Mouse (Mus musculus) lung, postnatal 0 days (tissue): ENCODE measurements around the gene Irf2.

Experiments used
- CTCF ChIP-seq: IDR thresholded peaks from 2 replicates; pipeline ENCODE4 v1.5.1; 2016; ENCODE audit warnings: antibody characterized with exemption, mild to moderate bottlenecking
- EP300 ChIP-seq: IDR thresholded peaks from 2 replicates; pipeline ENCODE4 v1.6.1; 2016; ENCODE audit warnings: antibody characterized with exemption, mild to moderate bottlenecking, control low read depth

- TF ChIP-seq CTCF (no peak), EP300 (no peak)
These were observed 104.9 kb downstream of the Irf2 start for GRCm38 (mm10) chr8:46844371-46844973.
